Mouse (Mus musculus) myocyte (in vitro differentiated cells): ENCODE measurements around the gene 1700122O11Rik. TPM values are rescaled to one million over a fixed set of nuclear protein-coding genes. Genes with fewer than 3 reads are reported as not detected.

Experiments
- H3K27me3 ChIP-seq: one replicate; pipeline ENCODE4 v1.6.1; 2011; ENCODE audit not compliant: control insufficient read depth, insufficient read depth, insufficient read length
- H3K36me3 ChIP-seq: one replicate; pipeline ENCODE4 v1.6.1; 2011; ENCODE audit not compliant: control insufficient read depth, insufficient read depth
- H3K4me2 ChIP-seq: one replicate; pipeline ENCODE4 v1.6.1; 2011; ENCODE audit warnings: low read depth, control low read depth
- H3K4me3 ChIP-seq: one replicate; pipeline ENCODE4 v1.5.1; 2011; ENCODE audit warnings: mild to moderate bottlenecking, control low read depth, moderate library complexity
- H3K79me2 ChIP-seq: one replicate; pipeline ENCODE4 v1.6.1; 2011; ENCODE audit not compliant: control insufficient read depth, insufficient read depth
- H3ac ChIP-seq: one replicate; pipeline ENCODE4 v1.6.1; 2011; ENCODE audit not compliant: control insufficient read depth, insufficient read length
- CEBPB ChIP-seq: IDR thresholded peaks from 2 replicates; pipeline ENCODE4 v1.6.1; 2011; ENCODE audit warnings: mild to moderate bottlenecking, moderate library complexity; ENCODE audit not compliant: poor library complexity, insufficient read depth, severe bottlenecking
- E2F4 ChIP-seq: IDR thresholded peaks from one replicate; pipeline ENCODE4 v1.6.1; 2011; ENCODE audit warnings: mild to moderate bottlenecking, control low read depth, moderate library complexity; ENCODE audit not compliant: insufficient read depth
- MAX ChIP-seq: IDR thresholded peaks from one replicate; pipeline ENCODE4 v1.6.1; 2011; ENCODE audit warnings: low read depth, mild to moderate bottlenecking, control low read depth
- MYOD1 ChIP-seq, 3 experiments: IDR thresholded peaks; one replicate each; pipeline ENCODE4 v1.6.1; 2011; ENCODE audit warnings: control low read depth in 2 of 3, low read depth in 2 of 3, mild to moderate bottlenecking in 2 of 3, moderate library complexity in 1 of 3; ENCODE audit not compliant: insufficient read length in 2 of 3, control insufficient read depth in 1 of 3
- MYOG ChIP-seq, 3 experiments: IDR thresholded peaks; one replicate each; pipeline ENCODE4 v1.6.1; 2011; ENCODE audit warnings: control low read depth in 2 of 3, low read depth in 2 of 3, mild to moderate bottlenecking in 2 of 3; ENCODE audit not compliant: insufficient read length in 2 of 3, control insufficient read depth in 1 of 3, insufficient read depth in 1 of 3
- POLR2A ChIP-seq: IDR thresholded peaks from one replicate; pipeline ENCODE4 v1.6.1; 2011; ENCODE audit warnings: low read depth, mild to moderate bottlenecking, control low read depth, moderate library complexity; ENCODE audit not compliant: insufficient read length
- POLR2AphosphoS2 ChIP-seq: IDR thresholded peaks from one replicate; pipeline ENCODE4 v1.6.1; 2011; ENCODE audit warnings: low read depth, control low read depth; ENCODE audit not compliant: insufficient read length
- REST ChIP-seq: IDR thresholded peaks from one replicate; pipeline ENCODE4 v1.6.1; 2011; ENCODE audit warnings: mild to moderate bottlenecking, control low read depth, moderate library complexity; ENCODE audit not compliant: insufficient read depth, insufficient read length
- SRF ChIP-seq: IDR thresholded peaks from one replicate; pipeline ENCODE4 v1.6.1; 2011; ENCODE audit warnings: low read depth; ENCODE audit not compliant: control insufficient read depth, insufficient read length
- TCF12 ChIP-seq: IDR thresholded peaks from one replicate; pipeline ENCODE4 v1.6.1; 2011; ENCODE audit warnings: mild to moderate bottlenecking, control low read depth; ENCODE audit not compliant: poor library complexity, insufficient read depth, severe bottlenecking
- TCF3 ChIP-seq: IDR thresholded peaks from one replicate; pipeline ENCODE4 v1.6.1; 2011; ENCODE audit warnings: low read depth, control low read depth; ENCODE audit not compliant: insufficient read length
- USF1 ChIP-seq: IDR thresholded peaks from one replicate; pipeline ENCODE4 v1.6.1; 2011; ENCODE audit warnings: low read depth, mild to moderate bottlenecking, control low read depth, moderate library complexity
- polyA plus RNA-seq: library from polyadenylated mRNA; unstranded; fragments of >200 nt; fragmentation: generic; extraction: Trizol; gene quantifications from one replicate; pipeline ENCODE4 v1.2.1, GENCODE M21; 2012; ENCODE audit warnings: missing spikeins

The 1700122O11Rik gene
- polyA plus RNA-seq, 1 experiment = not detected

- Histone ChIP-seq H3K79me2 (no peaks in the 10 kb centered on the region), H3ac (no peak overlapping the region), H3K4me2 (no peak overlapping the region), H3K4me3 (no peak overlapping the region), H3K36me3 (no peaks in the 10 kb centered on the region), H3K27me3 (no peaks in the 10 kb centered on the region)
- no peak for TF ChIP-seq MAX
- TF ChIP-seq USF1 = no peak
Observed at GRCm38 (mm10) chr17:48028250-48028649, 9.8 kb downstream of the 1700122O11Rik start.

- H3K79me2 ChIP-seq = no peaks in the 10 kb centered on the region
- no peak overlapping the region for H3K4me3 ChIP-seq
- H3ac ChIP-seq = no peak overlapping the region
- TF ChIP-seq MYOD1 (IDR thresholded peaks at IDR 0.05; ENCODE audit: control insufficient read depth in 1 of 3, insufficient read length in 2 of 3, low read depth in 2 of 3) = no peak
- no peak for TF ChIP-seq POLR2AphosphoS2
- TF ChIP-seq CEBPB = no peak
- TF ChIP-seq TCF3 = no peak
- no peak for TF ChIP-seq MYOG (IDR thresholded peaks at IDR 0.05; ENCODE audit: control insufficient read depth in 1 of 3, insufficient read depth in 1 of 3, insufficient read length in 2 of 3, low read depth in 2 of 3)
- no peak for TF ChIP-seq MAX
- no peak for TF ChIP-seq TCF12
- no peak for TF ChIP-seq USF1
- TF ChIP-seq REST = no peak
- H3K27me3 ChIP-seq = no peaks in the 10 kb centered on the region
- no peak overlapping the region for H3K4me2 ChIP-seq
- no peaks in the 10 kb centered on the region for H3K36me3 ChIP-seq
Observed at GRCm38 (mm10) chr17:48027677-48028076, 10.4 kb downstream of the 1700122O11Rik start.

GRCm38 (mm10) chr17:48027019-48027418 is 11.1 kb downstream of the 1700122O11Rik start:
- H3ac ChIP-seq = no peak overlapping the region
- H3K27me3 ChIP-seq = peaks cover 4% of the 10 kb centered on the region
- TF ChIP-seq REST (no peak), MYOD1 (IDR thresholded peaks at IDR 0.05; ENCODE audit: control insufficient read depth in 1 of 3, insufficient read length in 2 of 3, low read depth in 2 of 3) (no peak), E2F4 (no peak), MYOG (IDR thresholded peaks at IDR 0.05; ENCODE audit: control insufficient read depth in 1 of 3, insufficient read depth in 1 of 3, insufficient read length in 2 of 3, low read depth in 2 of 3) (no peak), SRF (no peak), CEBPB (no peak), POLR2A (no peak), POLR2AphosphoS2 (no peak), MAX (no peak), TCF12 (no peak), TCF3 (no peak), USF1 (no peak)
- H3K36me3 ChIP-seq = no peaks in the 10 kb centered on the region
- no peak overlapping the region for H3K4me2 ChIP-seq
- H3K79me2 ChIP-seq = no peaks in the 10 kb centered on the region
- H3K4me3 ChIP-seq = no peak overlapping the region

- H3K79me2 ChIP-seq = no peaks in the 10 kb centered on the region
- H3K27me3 ChIP-seq = peaks cover 13% of the 10 kb centered on the region
- H3K4me2 ChIP-seq = peak overlapping the region; percentile 24
Observed at GRCm38 (mm10) chr17:48024045-48024444, 14.0 kb downstream of the 1700122O11Rik start.

GRCm38 (mm10) chr17:48019585-48019984 is 18.5 kb downstream of the 1700122O11Rik start:
- H3K27me3 ChIP-seq = peaks cover 13% of the 10 kb centered on the region
- no peaks in the 10 kb centered on the region for H3K79me2 ChIP-seq
- H3K4me2 ChIP-seq = no peak overlapping the region
- no peak for TF ChIP-seq POLR2A
- TF ChIP-seq POLR2AphosphoS2 = no peak
- no peak for TF ChIP-seq SRF
- TF ChIP-seq MAX = no peak
- TF ChIP-seq TCF12 = no peak
- TF ChIP-seq MYOD1 (IDR thresholded peaks at IDR 0.05; ENCODE audit: control insufficient read depth in 1 of 3, insufficient read length in 2 of 3, low read depth in 2 of 3) = no peak
- no peak for TF ChIP-seq REST
- TF ChIP-seq TCF3 = no peak
- no peak for TF ChIP-seq CEBPB
- TF ChIP-seq USF1 = no peak
- TF ChIP-seq E2F4 = no peak
- TF ChIP-seq MYOG (IDR thresholded peaks at IDR 0.05; ENCODE audit: control insufficient read depth in 1 of 3, insufficient read depth in 1 of 3, insufficient read length in 2 of 3, low read depth in 2 of 3) = no peak
- no peaks in the 10 kb centered on the region for H3K36me3 ChIP-seq
- no peak overlapping the region for H3K4me3 ChIP-seq
- H3ac ChIP-seq = no peak overlapping the region

More at GRCm38 (mm10) chr17:48024045-48024444, 14.0 kb downstream of the 1700122O11Rik start:
- Histone ChIP-seq H3ac (no peak overlapping the region), H3K36me3 (no peaks in the 10 kb centered on the region), H3K4me3 (no peak overlapping the region)
- TF ChIP-seq MYOG (IDR thresholded peaks at IDR 0.05; ENCODE audit: control insufficient read depth in 1 of 3, insufficient read depth in 1 of 3, insufficient read length in 2 of 3, low read depth in 2 of 3) (peak in 2 of 3 experiments; percentile 42 to 72), SRF (no peak), E2F4 (no peak), MYOD1 (IDR thresholded peaks at IDR 0.05; ENCODE audit: control insufficient read depth in 1 of 3, insufficient read length in 2 of 3, low read depth in 2 of 3) (peak in 2 of 3 experiments; percentile 38 to 80)
